Mouse (Mus musculus): Measurements from ENCODE around the gene Fam81b. TPM values are rescaled to one million over a fixed set of nuclear protein-coding genes. Genes with fewer than 3 reads are reported as not detected.
A peak's percentile ranks its signal among the peaks of the same experiment; 100 is the strongest.
"Not testable (repeated sequence)": the region's sequence is repeated elsewhere in the genome, so short reads cannot be mapped to it uniquely, and the experiment has no call there.

Gene Fam81b
- total RNA-seq (2021), result under 1 TPM in 1 of 2 experiments, not detected in 1; 0.23 TPM
- long read RNA-seq, experiment 1, result 0 reads
- long read RNA-seq, experiment 2, result 0 reads

DNA sequence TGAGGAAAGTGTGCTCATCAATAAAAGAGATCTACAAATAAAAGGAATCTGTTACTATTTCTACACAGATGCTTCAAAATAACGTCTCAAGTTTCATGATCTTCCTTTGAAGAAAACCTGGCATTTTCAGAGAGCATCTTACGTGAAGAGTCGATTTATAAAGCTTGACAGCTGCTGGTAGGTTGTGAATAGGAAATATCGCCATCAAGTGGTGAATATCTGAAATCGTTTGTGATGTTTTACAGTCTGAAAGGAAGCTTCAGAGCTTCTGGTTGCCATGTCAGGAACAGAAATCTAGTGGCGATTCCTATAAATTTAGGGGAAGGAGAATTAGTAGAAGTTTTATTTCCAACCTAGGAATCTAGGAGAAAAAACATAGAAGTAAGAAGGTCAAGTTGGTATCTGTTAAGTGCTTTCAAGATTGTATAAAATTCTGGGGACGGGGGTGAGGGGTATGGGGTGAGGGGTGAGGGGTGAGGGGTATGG, at the start of gene Fam81b:
Gene Fam81b, minus strand, starts transcription at position 436 of the 486 bp plus-strand sequence.
- DNase-seq (ENCODE audit: low spot score in 2 of 2), result peak in 1 of 2 experiments; percentile 42

- DNase-seq (ENCODE audit: low spot score in 2 of 2), result not testable (repeated sequence)
Observed at GRCm38 (mm10) chr13:76345941-76346340, 41.1 kb upstream of the Fam81b start.

DNA sequence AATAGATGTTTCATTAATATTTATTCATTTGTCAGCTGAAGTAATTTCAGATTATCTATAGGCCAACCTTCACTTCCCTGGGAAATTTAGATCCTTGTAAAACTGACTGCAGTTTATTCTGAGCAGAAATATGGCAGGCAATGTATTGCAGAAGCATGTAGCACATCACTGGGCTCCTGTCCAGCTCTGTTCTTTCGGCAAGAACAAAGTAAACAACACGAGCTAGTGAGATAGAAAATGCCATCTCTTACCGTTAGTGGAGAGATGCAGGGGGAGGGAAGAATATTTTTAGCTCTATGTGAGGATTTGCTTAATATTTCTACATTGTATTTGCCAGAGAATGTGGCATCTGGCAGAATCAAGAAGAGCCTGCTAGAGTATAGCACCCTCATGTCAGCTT, 13.8 kb upstream of the Fam81b start:
- peak in 1 of 2 experiments; percentile 65 for DNase-seq (ENCODE audit: low spot score in 2 of 2)

DNA sequence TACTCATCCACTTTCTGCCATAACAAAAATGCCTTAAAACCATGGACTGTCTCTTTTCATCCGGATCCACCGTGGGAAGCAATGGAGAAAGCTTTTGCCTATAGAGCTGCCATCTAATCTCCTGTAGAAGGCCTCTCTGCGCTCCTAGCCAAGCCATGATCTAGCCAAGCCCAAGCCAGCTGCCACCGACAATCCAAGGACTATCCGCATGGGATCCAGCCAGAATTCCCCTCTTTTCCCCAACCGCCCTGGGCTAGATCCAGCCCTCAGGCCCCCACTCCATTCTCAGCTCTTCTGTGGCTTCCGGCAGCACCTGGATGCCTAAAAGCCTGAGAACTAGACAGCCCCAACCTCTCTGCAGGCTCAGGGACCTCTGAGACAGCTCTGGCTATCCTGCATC, 6.7 kb upstream of the Fam81b start:
- DNase-seq (ENCODE audit: low spot score in 2 of 2), result no peak

GRCm38 (mm10) chr13:76308811-76309210, 3.9 kb upstream of the Fam81b start:
- peak in 1 of 2 experiments; percentile 73 for DNase-seq (ENCODE audit: low spot score in 2 of 2)

DNA sequence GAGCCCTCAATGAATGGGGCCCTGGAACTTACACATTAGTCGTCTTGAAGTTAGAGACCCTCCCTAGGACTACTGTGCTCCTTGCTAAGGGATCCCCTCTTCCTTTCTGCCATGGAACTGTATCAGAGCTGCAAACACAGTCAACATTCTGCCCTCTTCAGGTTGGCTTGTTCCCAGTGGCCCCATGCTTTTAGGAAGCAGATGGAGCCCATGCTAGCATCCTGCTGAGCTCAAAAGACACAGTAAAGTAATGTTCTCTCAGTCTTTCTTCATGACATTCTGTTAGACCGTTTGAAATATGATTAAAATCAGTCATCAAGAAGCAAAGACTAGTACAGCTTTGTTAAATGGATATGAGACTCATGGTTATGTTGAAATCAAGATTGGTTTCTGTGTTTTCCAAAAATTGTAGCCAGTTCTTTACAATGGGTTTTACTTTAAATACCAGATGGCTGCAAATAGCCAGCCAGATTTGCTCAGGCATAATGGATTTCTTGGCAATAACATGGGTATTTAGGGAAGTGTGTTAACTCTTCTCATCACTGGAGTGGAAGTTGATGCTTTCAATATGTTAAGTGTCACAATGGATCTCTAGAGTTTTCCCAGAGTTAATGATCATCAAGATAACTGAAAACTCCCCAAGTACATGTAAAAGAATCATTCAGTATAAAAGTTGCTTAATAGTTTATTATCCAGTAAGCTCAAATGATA, 938 bp upstream of the Fam81b start:
- peak in 1 of 2 experiments; percentile 64 for DNase-seq (ENCODE audit: low spot score in 2 of 2)

- DNase-seq (ENCODE audit: low spot score in 2 of 2), result no peak
Observed at GRCm38 (mm10) chr13:76305241-76305640, 369 bp upstream of the Fam81b start.

DNA sequence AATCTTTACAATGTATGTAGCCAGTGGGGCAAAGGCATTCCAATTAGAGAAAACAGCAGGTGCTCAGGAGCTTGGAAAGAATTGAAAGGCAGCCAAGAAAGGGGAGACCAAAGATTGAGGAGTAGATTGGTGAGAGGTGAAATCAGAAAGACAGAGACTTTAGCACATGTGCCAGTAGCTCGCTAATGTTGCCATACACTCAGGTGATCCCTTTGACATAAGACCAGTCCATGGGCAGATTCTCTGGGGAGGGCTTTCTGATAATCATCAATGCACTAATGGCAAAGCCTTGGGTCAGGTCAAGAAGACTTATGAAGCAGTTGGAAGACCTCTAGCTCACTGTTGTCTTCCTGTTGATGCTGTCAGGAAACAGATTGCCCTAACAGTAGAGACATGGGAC, 671 bp downstream of the Fam81b start:
- no peak for DNase-seq (ENCODE audit: low spot score in 2 of 2)

DNA sequence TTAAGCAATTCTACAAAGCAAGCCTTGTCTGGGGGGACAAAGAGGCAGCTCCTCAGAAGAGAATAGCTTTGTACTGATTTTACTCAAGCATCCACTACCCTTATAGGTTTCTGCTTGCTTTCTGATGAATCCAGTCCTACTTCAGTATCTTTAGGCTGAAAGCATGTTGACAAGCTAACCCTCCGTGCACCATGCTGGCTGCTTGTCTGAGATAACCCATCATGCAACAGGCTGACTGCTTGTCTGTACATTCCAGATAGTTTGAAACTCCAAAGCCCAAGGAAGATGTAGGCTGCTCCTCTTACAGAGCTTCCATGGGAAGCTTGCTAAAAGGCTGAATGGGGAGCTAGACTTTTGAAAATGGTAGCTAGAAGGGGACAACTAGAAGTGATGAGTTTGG, 1.7 kb downstream of the Fam81b start:
- no peak for DNase-seq (ENCODE audit: low spot score in 2 of 2)

GRCm38 (mm10) chr13:76302056-76302455, 2.8 kb downstream of the Fam81b start:
- peak in 1 of 2 experiments; percentile 34 for DNase-seq (ENCODE audit: low spot score in 2 of 2)

DNA sequence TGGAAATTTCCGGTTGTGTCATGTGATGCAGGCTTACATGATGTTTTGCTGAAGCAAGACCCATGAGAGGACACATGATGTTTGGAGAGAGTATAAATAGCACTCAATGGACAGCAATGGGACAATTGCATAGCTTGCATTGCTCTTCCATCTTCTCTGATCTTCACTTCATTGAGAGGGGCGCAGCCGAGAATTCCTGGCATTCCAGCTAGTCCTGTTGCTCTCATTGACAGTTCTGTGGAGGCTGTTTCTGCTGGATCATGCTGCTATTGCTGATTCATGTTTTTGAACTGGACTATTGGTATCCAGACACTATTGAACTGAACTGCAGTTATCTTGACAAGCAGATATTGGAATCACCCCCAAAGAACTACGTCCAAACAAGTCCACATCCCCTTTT, 12.8 kb downstream of the Fam81b start:
- DNase-seq (ENCODE audit: low spot score in 2 of 2), result no peak

GRCm38 (mm10) chr13:76284597-76284996, 20.3 kb downstream of the Fam81b start:
- DNase-seq (ENCODE audit: low spot score in 2 of 2), result no peak

DNA sequence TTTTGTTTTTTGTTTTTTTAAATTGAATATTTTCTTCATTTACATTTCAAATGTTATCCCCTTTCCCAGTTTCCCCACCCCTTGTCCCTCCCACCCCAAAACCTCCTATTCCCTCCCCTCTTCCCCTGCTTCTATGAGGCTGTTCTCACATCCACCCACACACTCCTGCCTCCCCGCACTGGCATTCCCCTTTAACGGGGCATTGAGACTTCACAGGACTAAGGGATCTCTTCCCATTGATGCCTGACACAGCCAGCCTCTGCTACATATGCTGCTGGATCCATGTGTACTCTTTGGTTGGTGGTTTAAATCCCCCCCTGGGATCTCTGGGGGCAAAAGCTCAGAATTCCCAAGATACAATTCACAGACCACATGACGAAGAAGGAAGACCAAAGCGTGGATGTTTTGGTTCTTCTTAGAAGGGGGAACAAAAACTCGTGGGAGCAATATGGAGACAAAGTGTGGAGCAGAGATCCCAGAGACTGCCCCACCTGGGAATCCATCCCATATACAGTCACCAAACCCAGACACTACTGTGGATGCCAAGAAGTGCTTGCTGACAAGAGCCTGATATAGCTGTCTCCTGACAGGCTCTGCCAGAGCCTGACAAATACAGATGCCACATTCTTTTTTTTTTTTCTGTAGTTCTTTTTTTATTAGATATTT, 40.4 kb downstream of the Fam81b start:
- no peak for DNase-seq (ENCODE audit: low spot score in 2 of 2)

DNA sequence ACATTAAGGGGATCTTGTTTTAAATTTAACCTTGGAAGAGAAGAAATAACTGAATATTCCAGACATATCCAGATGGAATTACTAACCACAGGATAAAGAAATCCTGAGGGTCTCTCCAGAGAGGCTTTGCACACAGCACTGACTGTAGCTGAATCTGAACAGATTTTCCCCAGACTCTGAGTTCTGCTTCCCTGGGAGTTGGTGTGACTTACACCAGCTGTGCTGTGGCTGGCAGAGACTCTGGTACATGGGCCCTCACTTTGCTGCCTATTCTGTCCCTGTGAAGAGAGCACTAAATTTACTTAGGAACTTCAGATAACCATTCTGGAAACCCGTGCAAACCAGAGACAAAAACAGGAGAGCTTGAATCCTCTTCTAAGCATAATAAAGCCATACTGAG, 46.1 kb downstream of the Fam81b start:
- DNase-seq (ENCODE audit: low spot score in 2 of 2), result peak; percentile 32 to 70

- no peak for DNase-seq (ENCODE audit: low spot score in 2 of 2)
Observed at GRCm38 (mm10) chr13:76256350-76256749, 48.5 kb downstream of the Fam81b start.

DNA sequence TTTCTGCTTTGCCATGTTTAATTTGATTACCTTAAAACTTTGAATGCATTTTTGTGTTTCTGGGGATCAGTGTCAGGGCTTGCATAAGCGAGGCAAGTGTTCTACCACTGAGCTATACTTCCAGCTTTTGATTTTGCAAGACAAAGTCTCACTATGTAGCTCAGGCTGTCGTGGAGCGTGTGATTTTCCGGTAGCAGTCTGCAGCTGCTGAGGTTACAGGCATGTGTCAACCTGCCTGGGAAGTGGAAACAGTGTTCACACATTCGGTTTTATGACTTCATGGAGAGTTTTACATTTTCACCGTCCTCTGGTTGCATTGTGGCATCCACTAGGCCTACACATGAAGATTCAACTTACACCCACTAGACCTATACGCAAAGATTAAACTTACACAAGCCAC, 54.8 kb downstream of the Fam81b start:
- no peak for DNase-seq (ENCODE audit: low spot score in 2 of 2)

GRCm38 (mm10) chr13:76249066-76249465, 55.8 kb downstream of the Fam81b start:
- no peak for DNase-seq (ENCODE audit: low spot score in 2 of 2)

- peak in 1 of 2 experiments; percentile 69 for DNase-seq (ENCODE audit: low spot score in 2 of 2)
Observed at GRCm38 (mm10) chr13:76215397-76215796, 89.5 kb downstream of the Fam81b start.

GRCm38 (mm10) chr13:76214928-76215327, 89.9 kb downstream of the Fam81b start:
- DNase-seq (ENCODE audit: low spot score in 2 of 2), result no peak

GRCm38 (mm10) chr13:76199943-76200342, 104.9 kb downstream of the Fam81b start:
- DNase-seq (ENCODE audit: low spot score in 2 of 2), result no peak

DNA sequence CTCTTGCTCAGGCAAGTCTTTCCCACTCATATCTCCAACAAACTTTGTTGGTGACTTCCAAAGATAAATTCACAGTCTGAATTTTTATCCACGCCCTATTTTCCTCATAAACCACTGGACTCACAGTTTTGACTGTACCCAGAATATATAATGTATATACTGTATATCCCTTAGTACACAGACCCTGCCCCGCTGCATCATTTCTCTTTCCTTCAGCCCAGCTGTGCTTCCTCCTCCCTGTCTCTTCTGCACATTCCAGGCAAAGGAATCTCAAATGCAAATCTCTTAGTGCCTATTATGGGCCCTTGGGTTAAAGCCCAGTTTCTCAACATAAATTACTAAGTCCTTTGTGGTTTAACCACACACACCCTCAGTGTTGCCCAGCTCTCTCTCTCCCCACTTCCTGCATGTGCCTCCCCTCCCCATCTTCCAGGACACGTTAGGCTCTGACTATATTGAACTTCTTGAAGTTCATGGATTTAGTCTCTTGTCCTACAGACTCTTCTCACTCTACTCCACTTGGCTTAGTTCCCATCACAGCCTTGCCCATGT, 107.5 kb downstream of the Fam81b start:
- DNase-seq (ENCODE audit: low spot score in 2 of 2), result no peak

Measured in layer of hippocampus, postnatal 14 days (tissue).